Mouse (Mus musculus): ENCODE data around the gene Morc4. TPM values are rescaled to one million over a fixed set of nuclear protein-coding genes. Genes with fewer than 3 reads are reported as not detected.

Gene Morc4
- polyA plus RNA-seq (2015; fragmentation: Illumina TruSeq; extraction: RNeasy Lipid Tissue Mini Kit (QIAGEN cat#74804); ENCODE audit: insufficient read depth, low read depth, low replicate concordance): 1.9 TPM

GRCm38 (mm10) chrX:139870938-139871791 lies at the start of gene Morc4:
Morc4 (minus strand) TSS chrX:139871677.

GRCm38 (mm10) chrX:139800406-139800878 lies 71.0 kb downstream of the Morc4 start, which contains the start of gene Cldn2:
Cldn2 (plus strand) TSS chrX:139800828.

GRCm38 (mm10) chrX:139782278-139783044 lies 89.0 kb downstream of the Morc4 start, which contains the start of gene Ripply1:
Ripply1 (minus strand) TSS chrX:139782353.

Other genes with a start within 250 kb of the Morc4 start
- gene Tbc1d8b, start 186.7 kb downstream of the Morc4 start, polyA plus RNA-seq (2015; fragmentation: Illumina TruSeq; extraction: RNeasy Lipid Tissue Mini Kit (QIAGEN cat#74804); ENCODE audit: insufficient read depth, low read depth, low replicate concordance): 2.5 TPM
- not detected for gene Gm15013, start 157.2 kb downstream of the Morc4 start, polyA plus RNA-seq (2015; fragmentation: Illumina TruSeq; extraction: RNeasy Lipid Tissue Mini Kit (QIAGEN cat#74804); ENCODE audit: insufficient read depth, low read depth, low replicate concordance)
- gene Ripply1, start 89.3 kb downstream of the Morc4 start, polyA plus RNA-seq (2015; fragmentation: Illumina TruSeq; extraction: RNeasy Lipid Tissue Mini Kit (QIAGEN cat#74804); ENCODE audit: insufficient read depth, low read depth, low replicate concordance): not detected
- 0.26 TPM for gene Cldn2, start 70.8 kb downstream of the Morc4 start, polyA plus RNA-seq (2015; fragmentation: Illumina TruSeq; extraction: RNeasy Lipid Tissue Mini Kit (QIAGEN cat#74804); ENCODE audit: insufficient read depth, low read depth, low replicate concordance)
- gene Rbm41, start 126.9 kb upstream of the Morc4 start, polyA plus RNA-seq (2015; fragmentation: Illumina TruSeq; extraction: RNeasy Lipid Tissue Mini Kit (QIAGEN cat#74804); ENCODE audit: insufficient read depth, low read depth, low replicate concordance): 0.48 TPM
- 2.5 TPM for gene Nup62cl, start 191.0 kb upstream of the Morc4 start, polyA plus RNA-seq (2015; fragmentation: Illumina TruSeq; extraction: RNeasy Lipid Tissue Mini Kit (QIAGEN cat#74804); ENCODE audit: insufficient read depth, low read depth, low replicate concordance)
- gene Pih1h3b, start 191.2 kb upstream of the Morc4 start, polyA plus RNA-seq (2015; fragmentation: Illumina TruSeq; extraction: RNeasy Lipid Tissue Mini Kit (QIAGEN cat#74804); ENCODE audit: insufficient read depth, low read depth, low replicate concordance): not detected

Measured in pancreas, adult 10 weeks (tissue).